Mouse (Mus musculus): Measurements from ENCODE around the gene Rps6kc1. TPM values are rescaled to one million over a fixed set of nuclear protein-coding genes. Genes with fewer than 3 reads are reported as not detected.

The Rps6kc1 gene
- polyA plus RNA-seq, 1 experiment from 2014 or later: 28.4 TPM

DNA sequence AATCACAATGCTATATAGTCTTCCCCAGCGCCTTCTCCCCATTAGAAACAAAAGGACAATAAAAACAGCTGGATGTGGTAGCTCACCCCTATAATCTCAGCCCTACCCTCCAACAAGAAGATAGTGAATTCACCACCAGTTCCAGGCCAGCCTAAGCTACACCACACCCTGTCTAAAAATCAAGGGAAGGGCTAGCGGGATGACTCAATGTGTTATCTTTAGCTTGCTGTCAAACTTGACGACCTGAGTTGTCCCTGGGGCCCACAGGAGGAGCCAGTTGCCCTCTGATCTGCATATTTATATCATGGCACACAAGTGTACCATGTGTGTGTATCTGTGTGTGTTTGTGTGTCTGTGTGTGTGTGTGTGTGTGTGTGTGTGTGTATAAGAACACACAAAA lies 57.1 kb downstream of the Rps6kc1 start:
- WGBS: 81% methylated on average over 3 of the region's 3 CpGs
- H3K4me1 ChIP-seq: no peaks in the 10 kb centered on the region
- H3K4me3 ChIP-seq: no peak overlapping the region
- no peaks in the 10 kb centered on the region for H3K9me3 ChIP-seq
- H3K27ac ChIP-seq (replicated peaks): no peak overlapping the region
- no peak overlapping the region for H3K9ac ChIP-seq (replicated peaks)
- ATAC-seq (replicated peaks): no peak
- H3K36me3 ChIP-seq: no peaks in the 10 kb centered on the region
- H3K4me2 ChIP-seq (replicated peaks): no peak overlapping the region
- no peaks in the 10 kb centered on the region for H3K27me3 ChIP-seq

DNA sequence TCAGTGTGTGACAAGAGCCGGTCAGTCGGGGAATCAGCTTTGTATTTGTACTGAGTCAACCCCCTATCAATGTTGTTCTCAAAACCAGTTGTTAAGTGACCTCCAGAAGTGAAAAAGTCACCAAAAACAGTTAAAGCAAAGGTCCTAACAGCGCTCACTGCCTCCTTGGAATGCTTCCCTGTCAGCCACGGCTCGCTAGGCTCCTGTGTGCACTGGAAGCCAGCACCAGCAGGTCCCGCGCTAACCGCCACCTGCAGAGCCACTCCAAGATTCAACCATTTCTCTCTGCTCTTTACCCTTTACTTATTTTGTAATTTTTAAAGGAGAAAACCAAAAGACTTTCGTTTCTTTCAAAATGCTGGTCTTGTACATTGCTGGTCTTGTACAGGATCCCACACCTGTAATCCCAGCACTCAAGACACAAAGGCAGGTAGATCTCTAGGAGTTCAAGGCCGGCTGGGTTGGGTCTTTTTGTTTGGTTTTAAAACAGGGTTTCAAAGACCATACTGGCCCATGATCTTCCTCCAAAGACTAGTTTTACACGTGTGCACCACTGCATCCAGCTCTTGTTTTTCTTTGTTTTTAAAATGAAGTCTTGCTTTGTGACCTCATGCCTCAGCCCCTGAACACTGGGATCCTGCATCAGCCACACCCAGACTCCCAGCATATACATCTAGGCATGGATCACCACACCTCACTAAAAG lies 62.3 kb downstream of the Rps6kc1 start:
- no peaks in the 10 kb centered on the region for H3K9me3 ChIP-seq
- 0 out of 2 replicates have a peak, but pooled peaks cover 3% of the 10 kb centered on the region for H3K4me1 ChIP-seq
- no peak for ATAC-seq (replicated peaks)
- WGBS: 78% methylated on average over 11 of the region's 11 CpGs
- H3K4me3 ChIP-seq: no peak overlapping the region
- no peaks in the 10 kb centered on the region for H3K36me3 ChIP-seq
- H3K4me2 ChIP-seq (replicated peaks): no peak overlapping the region
- no peak overlapping the region for H3K27ac ChIP-seq (replicated peaks)
- no peaks in the 10 kb centered on the region for H3K27me3 ChIP-seq
- no peak overlapping the region for H3K9ac ChIP-seq (replicated peaks)

DNA sequence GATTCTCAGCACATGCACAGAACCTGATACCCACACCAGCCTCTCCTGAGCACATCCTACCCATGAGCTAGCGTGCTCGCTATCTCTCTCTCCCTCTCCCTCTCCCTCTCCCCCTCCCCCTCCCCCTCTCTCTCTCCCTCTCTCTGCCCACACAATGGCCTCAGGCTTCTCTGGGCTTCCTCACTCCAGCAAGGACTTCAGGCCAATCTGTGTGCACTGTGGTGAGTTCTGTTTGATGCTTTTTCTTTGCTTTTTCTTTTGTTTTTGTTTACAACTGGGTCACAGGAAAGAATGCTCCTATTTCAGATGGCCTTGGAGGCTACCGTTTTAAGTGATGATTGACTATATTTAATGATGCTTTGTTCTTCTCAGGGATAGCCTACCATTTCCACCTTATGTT lies 62.9 kb downstream of the Rps6kc1 start:
- no peaks in the 10 kb centered on the region for H3K27me3 ChIP-seq
- H3K36me3 ChIP-seq: no peaks in the 10 kb centered on the region
- no peak overlapping the region for H3K27ac ChIP-seq (replicated peaks)
- no peaks in the 10 kb centered on the region for H3K9me3 ChIP-seq
- H3K4me1 ChIP-seq: 0 out of 2 replicates have a peak, but pooled peaks cover 3% of the 10 kb centered on the region
- H3K9ac ChIP-seq (replicated peaks): no peak overlapping the region
- ATAC-seq (replicated peaks): no peak
- no peak overlapping the region for H3K4me3 ChIP-seq
- no peak overlapping the region for H3K4me2 ChIP-seq (replicated peaks)
- WGBS: 39% methylated on average over 3 of the region's 3 CpGs

DNA sequence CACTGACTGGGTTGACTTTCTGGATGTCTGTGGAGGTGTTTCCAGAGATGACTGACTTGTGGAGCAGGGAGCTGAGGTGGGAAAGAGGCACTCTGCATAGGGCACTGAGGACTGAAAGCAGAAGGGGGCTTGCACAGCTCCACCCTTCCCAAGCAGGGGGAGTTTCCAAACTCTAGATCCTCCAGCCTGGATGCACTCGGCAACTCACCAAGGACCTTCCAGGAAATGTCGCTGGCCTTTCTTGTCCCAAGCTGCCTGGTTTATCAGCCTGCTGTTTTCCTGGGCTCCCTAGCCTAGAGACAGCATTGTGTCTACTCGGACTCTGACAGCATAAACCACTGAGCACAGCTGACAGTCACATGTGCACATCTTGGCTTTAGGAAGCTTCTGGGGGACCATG lies 64.6 kb downstream of the Rps6kc1 start:
- Histone ChIP-seq H3K4me1 (0 out of 2 replicates have a peak, but pooled peaks cover 3% of the 10 kb centered on the region), H3K9me3 (no peaks in the 10 kb centered on the region), H3K4me3 (no peak overlapping the region), H3K9ac (replicated peaks) (no peak overlapping the region), H3K27me3 (no peaks in the 10 kb centered on the region), H3K27ac (replicated peaks) (no peak overlapping the region), H3K36me3 (no peaks in the 10 kb centered on the region), H3K4me2 (replicated peaks) (no peak overlapping the region)
- no peak for ATAC-seq (replicated peaks)
- 77% methylated on average over 3 of the region's 3 CpGs for WGBS

DNA sequence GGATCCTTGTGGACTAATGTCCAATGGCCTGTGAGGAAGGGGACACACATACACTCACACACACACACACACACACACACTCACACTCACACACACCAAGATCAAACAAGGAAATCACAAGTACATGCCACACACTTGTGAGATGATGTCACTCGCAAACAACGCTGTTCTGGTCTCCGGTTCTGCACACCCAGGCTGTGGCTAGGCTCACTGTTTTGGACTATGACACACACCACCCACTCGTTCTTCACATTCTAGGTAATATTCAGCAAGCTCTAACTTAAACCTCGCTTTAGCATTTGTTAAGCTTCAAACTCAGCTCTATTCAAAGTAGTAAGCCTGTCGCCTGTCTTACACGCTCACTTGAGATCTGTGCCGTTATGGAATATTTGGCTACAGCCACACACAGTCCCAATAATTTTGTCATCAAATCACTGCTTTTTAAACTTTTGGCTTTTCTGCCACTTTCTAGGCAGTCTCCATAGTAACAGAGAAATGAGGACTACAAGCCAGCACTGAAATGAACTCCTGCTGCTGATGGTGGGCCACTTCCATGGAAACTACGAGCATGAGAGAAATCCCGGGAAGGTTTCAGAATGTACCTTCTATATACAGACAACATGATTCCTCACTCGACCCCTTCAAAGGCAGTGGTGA lies 65.4 kb downstream of the Rps6kc1 start:
- no peak for ATAC-seq (replicated peaks)
- Histone ChIP-seq H3K36me3 (no peaks in the 10 kb centered on the region), H3K4me1 (0 out of 2 replicates have a peak, but pooled peaks cover 3% of the 10 kb centered on the region), H3K27me3 (no peaks in the 10 kb centered on the region), H3K4me2 (replicated peaks) (no peak overlapping the region), H3K27ac (replicated peaks) (no peak overlapping the region), H3K9ac (replicated peaks) (no peak overlapping the region), H3K9me3 (no peaks in the 10 kb centered on the region), H3K4me3 (no peak overlapping the region)
- WGBS: 83% methylated on average over 11 of the region's 11 CpGs

DNA sequence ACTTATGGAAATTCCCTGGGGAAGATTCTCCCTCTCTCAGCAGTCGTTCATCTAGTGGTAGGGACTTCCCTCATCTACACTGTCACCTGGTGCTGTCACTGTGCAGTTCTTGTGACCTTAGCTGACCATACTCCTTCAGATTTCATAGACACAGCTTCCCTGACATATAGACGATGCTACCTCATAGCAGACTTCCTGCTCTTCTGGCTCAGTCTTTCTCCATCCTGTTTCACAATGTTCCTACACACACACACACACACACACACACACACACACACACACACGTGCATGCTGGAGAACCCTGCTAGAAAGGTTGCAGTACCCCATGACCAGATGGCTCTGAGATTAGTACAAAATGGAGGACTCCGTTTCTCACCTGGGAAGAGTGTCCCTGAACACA lies 66.2 kb downstream of the Rps6kc1 start:
- Histone ChIP-seq H3K36me3 (no peaks in the 10 kb centered on the region), H3K27me3 (no peaks in the 10 kb centered on the region), H3K9me3 (no peaks in the 10 kb centered on the region), H3K4me3 (no peak overlapping the region), H3K4me2 (replicated peaks) (no peak overlapping the region), H3K9ac (replicated peaks) (no peak overlapping the region), H3K4me1 (0 out of 2 replicates have a peak, but pooled peaks cover 3% of the 10 kb centered on the region), H3K27ac (replicated peaks) (no peak overlapping the region)
- WGBS: 82% methylated on average over 4 of the region's 4 CpGs
- no peak for ATAC-seq (replicated peaks)

DNA sequence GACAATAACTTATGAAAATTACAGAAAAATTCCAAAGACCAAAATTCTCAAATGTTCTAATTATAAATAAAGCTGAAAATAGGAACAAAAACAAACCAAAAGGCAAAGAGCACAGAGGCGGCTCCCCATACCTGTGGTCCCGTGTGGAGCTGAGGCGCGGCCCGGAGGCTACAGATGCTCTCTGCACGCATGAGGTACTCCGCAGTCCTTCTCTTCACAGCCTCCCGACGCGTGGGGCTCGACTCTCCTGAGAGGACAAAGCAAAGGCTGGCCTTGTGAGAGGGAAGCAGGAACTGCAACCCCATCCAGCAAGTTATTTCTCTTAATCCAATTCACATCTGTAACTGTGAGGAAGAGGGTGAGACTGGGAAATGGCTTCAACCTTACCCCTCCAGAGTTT lies 67.2 kb downstream of the Rps6kc1 start:
- H3K9ac ChIP-seq (replicated peaks): no peak overlapping the region
- no peaks in the 10 kb centered on the region for H3K9me3 ChIP-seq
- 0 out of 2 replicates have a peak, but pooled peaks cover 3% of the 10 kb centered on the region for H3K4me1 ChIP-seq
- H3K36me3 ChIP-seq: no peaks in the 10 kb centered on the region
- no peak overlapping the region for H3K4me2 ChIP-seq (replicated peaks)
- no peak overlapping the region for H3K4me3 ChIP-seq
- H3K27ac ChIP-seq (replicated peaks): no peak overlapping the region
- WGBS: 86% methylated on average over 11 of the region's 11 CpGs
- H3K27me3 ChIP-seq: no peaks in the 10 kb centered on the region
- no peak for ATAC-seq (replicated peaks)

DNA sequence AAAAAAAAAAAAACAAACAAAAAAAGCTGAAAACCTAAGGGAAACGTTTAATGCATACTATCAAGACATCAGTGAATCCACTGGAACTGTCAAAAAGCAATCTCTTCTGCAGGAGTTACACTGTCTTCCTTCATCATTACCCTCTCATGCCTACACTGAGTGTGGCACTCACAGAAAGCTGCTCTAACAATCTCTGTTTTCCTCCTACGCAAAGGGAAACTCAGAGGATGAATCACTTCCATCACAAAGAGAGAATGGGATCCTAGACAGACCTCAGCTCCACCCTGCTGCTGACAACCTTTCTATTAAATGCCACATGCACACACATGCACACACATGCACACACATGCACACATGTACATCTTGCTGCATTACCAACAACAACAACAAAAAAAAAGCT lies 75.5 kb downstream of the Rps6kc1 start:
- H3K4me2 ChIP-seq (replicated peaks): no peak overlapping the region
- WGBS: 83% methylated on average over 2 of the region's 2 CpGs
- H3K4me3 ChIP-seq: no peak overlapping the region
- H3K27ac ChIP-seq (replicated peaks): no peak overlapping the region
- no peak overlapping the region for H3K9ac ChIP-seq (replicated peaks)
- H3K27me3 ChIP-seq: no peaks in the 10 kb centered on the region
- peaks cover 5% of the 10 kb centered on the region for H3K36me3 ChIP-seq
- ATAC-seq (replicated peaks): no peak
- no peaks in the 10 kb centered on the region for H3K4me1 ChIP-seq
- no peaks in the 10 kb centered on the region for H3K9me3 ChIP-seq

DNA sequence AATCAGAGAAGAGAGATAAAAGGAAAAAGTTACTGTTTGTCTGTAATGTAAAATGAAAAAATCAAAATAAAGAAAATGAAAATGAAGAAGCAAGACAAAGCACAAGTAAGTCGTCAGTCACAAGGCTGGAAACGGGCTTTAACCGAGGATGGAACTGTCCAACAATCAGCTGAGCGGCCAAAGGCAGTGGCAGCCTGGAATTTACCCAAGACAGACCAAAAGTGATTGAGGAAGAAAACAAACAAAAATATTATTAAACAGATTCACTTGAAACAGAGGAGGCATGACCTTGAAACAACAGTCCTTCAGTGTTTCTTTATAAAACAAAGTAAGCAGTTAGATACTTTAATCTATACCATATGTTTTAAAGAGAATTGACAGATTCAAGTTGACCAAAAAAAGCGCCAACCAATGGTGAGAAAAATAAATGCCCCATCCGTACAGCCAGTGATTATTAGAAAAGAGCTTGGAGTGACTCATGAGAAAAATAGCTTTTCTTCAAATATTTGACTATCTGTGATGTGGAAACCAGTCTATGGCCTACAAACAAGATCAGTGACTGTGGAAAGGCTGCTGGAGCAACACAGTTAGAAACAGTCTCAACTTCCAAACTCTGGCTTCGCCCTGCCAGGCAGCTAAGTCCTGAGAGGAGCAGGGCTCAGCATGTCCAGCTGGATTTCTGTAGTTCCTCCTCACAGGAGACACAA lies 77.2 kb downstream of the Rps6kc1 start:
- no peak for ATAC-seq (replicated peaks)
- no peaks in the 10 kb centered on the region for H3K4me1 ChIP-seq
- 84% methylated on average over 7 of the region's 7 CpGs for WGBS
- no peak overlapping the region for H3K4me3 ChIP-seq
- peaks cover 5% of the 10 kb centered on the region for H3K36me3 ChIP-seq
- H3K27me3 ChIP-seq: no peaks in the 10 kb centered on the region
- no peaks in the 10 kb centered on the region for H3K9me3 ChIP-seq
- no peak overlapping the region for H3K9ac ChIP-seq (replicated peaks)
- no peak overlapping the region for H3K4me2 ChIP-seq (replicated peaks)
- no peak overlapping the region for H3K27ac ChIP-seq (replicated peaks)

DNA sequence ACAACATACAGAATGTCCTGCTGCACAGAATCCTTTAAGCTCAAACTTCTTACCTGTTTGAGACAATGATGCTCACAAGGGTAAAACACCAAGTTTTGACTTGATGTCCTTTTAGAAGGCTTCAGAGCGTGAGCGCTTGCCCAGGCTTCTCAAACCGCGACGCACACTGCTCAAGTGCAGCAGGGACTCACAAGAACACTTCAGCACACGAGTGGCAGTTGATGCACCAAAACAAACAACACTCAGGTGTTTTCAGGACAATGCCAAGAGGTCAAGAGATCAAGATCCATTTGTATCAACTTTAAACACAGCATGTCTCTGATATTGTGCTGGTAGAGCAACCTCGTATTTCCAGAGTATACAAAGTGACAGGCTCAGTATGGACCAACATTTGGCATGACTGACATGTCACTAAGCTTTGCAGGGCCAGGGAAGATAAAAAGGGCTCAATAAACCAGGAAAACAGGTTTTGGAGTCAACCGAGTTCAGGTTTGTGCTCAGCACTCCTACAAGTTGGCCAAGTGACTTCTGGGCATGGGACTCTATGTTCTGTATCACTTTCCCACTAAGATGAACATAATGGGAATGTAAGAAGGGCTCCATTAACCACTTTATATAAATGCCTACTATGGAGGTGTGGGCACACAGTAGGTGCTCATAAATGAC lies 78.5 kb downstream of the Rps6kc1 start:
- Histone ChIP-seq H3K9me3 (no peaks in the 10 kb centered on the region), H3K4me3 (no peak overlapping the region), H3K36me3 (peaks cover 5% of the 10 kb centered on the region), H3K4me2 (replicated peaks) (no peak overlapping the region), H3K27me3 (no peaks in the 10 kb centered on the region), H3K27ac (replicated peaks) (no peak overlapping the region), H3K9ac (replicated peaks) (no peak overlapping the region), H3K4me1 (no peaks in the 10 kb centered on the region)
- ATAC-seq (replicated peaks): no peak
- 88% methylated on average over 8 of the region's 8 CpGs for WGBS

DNA sequence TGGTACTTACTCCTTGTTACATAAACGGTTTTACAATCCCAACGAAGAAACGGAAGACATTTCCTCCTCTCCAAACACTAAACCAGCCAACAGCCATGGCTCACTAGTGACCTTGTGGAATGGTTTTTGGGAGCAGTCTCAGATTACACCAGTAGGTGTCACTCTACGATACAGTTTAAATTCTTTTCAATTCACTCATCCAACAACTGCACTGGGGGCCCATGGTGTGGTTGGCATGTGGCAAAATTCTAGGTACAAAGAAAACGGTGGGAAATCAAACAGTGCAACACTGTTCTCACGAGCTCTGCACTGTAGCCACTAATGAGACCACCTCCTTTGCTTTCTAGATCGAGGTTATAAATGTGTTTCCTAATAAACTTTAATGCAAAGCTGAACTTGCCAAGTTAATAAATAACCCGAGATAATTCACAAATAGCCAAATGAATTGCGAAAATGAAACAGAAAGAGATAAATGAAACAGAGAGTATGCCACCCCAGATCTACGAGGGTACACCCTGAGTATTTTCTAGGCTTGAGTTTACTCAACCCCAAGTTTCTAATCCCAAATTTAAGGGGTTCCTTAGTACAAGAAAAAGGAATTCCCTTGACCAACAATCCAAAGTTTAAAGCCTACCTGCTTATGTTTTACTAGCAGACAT lies 79.6 kb downstream of the Rps6kc1 start:
- Histone ChIP-seq H3K4me3 (no peak overlapping the region), H3K4me2 (replicated peaks) (no peak overlapping the region), H3K9ac (replicated peaks) (no peak overlapping the region), H3K9me3 (no peaks in the 10 kb centered on the region), H3K27me3 (no peaks in the 10 kb centered on the region), H3K36me3 (peaks cover 5% of the 10 kb centered on the region), H3K27ac (replicated peaks) (no peak overlapping the region), H3K4me1 (no peaks in the 10 kb centered on the region)
- ATAC-seq (replicated peaks): no peak
- 52% methylated on average over 10 of the region's 10 CpGs for WGBS
